Mouse (Mus musculus) gastrocnemius, postnatal 36 days (tissue): Measurements from ENCODE around the gene Olfr876. TPM values are rescaled to one million over a fixed set of nuclear protein-coding genes. Genes with fewer than 3 reads are reported as not detected.
"Not testable (repeated sequence)": the region's sequence is repeated elsewhere in the genome, so short reads cannot be mapped to it uniquely, and the experiment has no call there.

ENCODE experiments used
- DNase-seq, 2 experiments: peaks; one replicate each; pipeline ENCODE4 v3.0.0; 2022
- intact Hi-C: fragments of 180-260 bp; cut with DNase I; formaldehyde crosslinking; loops from one replicate; pipeline ENCODE4 v1.15.1; 2025
- long read RNA-seq, 2 experiments: library from polyadenylated mRNA; stranded (forward); transcript quantifications; one replicate each; pipeline ENCODE4 v2.0.0; 2021
- total RNA-seq, 2 experiments: library from RNA; stranded (reverse); gene quantifications; 2 replicates each; pipeline ENCODE4 v1.2.3; 2021

Gene Olfr876
- not detected for total RNA-seq
- long read RNA-seq, experiment 1 = 0 reads
- long read RNA-seq, experiment 2 = 0 reads

DNA sequence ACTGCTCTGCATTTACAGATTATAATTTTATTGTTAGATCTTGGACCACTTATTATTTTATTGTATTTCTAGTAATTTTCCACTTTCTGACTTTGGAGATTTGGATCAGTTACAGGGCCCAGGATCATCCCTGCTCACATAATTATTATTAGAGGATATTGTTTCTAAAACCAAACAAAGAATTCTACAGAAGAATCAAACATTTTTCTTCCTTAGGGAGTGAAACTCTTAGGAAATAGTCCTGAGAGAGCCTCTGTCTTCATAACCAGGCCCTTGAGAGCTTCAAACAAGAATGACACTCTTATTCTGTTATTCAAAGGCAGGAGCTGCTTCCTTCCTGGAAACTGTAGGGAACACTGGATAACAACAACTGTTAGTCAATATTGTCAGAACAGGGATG lies at the start of gene Olfr876:
Gene Olfr876 (plus strand): TSS at position 301 of the 400 bp plus-strand sequence.
- intact Hi-C loops = no loop called here
- DNase-seq = no peak

DNA sequence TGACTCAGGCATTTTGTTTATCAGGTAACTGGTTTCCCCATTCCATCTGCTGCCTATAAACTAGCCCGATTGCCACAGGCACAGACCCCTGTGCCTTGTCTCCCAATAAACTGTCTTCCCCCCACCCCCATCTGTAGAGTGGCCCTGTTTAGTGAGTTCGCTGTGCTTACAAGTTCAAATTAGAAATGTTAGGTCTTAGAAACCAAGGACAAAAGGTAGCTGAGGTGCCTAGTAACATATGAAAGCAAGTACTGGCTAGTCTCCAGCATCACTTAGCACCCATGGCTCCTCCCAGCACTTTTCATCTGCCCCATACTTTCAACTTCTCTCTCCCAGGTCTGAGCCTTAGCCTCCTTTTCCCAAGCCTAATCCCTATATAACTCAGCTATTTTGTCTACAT lies 41.1 kb upstream of the Olfr876 start:
- intact Hi-C loops = no loop called here
- no peak for DNase-seq

DNA sequence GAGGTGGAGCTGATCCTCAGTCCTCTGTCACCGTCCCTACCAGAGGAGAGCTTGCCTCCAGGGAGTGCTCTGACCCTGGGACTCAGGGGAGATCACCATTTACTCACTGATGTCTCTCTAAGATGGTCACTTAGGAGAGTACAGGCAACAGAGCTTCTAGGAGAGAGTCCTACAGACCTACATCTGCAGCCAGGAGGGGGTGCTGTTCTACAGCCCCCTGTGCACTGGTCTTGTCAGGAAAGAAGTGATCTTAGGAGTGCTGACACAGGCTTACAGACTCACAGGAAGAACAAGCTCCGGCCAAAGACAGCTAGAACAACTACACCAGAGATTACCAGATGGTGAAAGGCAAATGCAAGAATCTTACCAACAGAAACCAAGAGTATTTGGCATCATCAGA lies 40.3 kb upstream of the Olfr876 start:
- intact Hi-C loops = no loop called here
- DNase-seq = no peak

DNA sequence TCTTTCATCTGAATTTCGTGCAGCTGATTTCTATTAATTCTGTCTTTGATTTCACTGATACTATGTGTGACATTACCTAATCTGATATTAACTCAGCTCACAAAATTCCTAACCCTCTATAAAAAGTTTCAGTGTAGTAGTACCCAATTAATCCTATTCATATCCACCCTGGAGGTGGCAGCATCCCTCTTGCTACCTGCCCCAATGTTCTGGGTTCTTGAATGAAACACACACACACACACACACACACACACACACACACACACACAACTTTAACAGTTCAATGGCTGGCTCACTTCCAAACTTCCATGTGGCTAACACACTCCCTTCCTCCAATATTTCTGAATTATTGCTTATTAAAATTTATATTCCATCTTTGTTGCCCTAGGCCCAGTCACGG lies 32.2 kb upstream of the Olfr876 start:
- intact Hi-C loops = no loop called here
- DNase-seq = no peak

DNA sequence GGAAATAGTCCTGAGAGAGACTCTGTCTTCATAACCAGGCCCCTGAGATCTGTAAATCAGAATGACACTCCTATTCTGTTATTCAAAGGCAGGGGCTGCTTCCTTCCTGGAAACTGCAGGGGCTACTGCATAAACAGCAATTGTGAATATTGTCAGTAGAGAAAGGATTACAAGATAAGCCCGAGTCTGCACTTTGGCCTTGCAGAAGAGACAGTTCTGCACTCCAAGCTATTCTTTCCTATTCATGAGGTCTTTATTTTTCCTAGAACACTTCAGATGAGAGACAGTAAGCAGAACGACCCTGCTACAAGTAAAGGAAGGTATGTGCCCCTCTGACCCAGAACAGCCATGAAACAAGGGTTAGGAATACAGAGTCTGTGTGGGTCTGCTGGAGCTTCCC lies 31.1 kb upstream of the Olfr876 start, which contains the start of gene Olfr875:
Gene Olfr875 (plus strand): TSS at position 99 of the 400 bp plus-strand sequence.
- intact Hi-C loops = no loop called here
- DNase-seq = no peak

DNA sequence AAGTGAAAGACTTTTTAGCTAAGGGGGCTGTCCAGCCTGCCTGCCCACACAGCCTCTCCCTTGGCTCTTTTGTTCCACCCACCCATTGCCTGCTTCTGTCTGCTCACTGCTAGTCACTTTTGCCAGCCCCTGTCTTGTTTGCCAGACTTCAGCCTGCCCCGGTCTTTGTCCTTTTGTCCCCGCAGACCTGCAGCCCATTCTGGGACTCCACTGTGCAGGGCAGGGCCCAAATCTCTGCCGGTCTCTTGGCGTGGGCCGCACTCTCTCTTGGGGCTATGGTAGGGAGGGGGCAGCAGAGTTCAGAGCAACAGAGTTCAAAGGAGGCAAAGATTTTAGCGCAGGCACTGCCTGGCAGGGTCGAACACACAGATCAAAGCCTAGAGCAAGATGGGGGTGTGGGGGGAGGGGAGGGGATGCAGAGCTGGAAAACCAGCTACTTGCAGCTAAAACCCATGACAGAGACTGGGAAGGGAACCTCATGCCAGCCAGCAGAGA lies 20.0 kb upstream of the Olfr876 start:
- intact Hi-C loops = no loop called here
- DNase-seq = no peak

GRCm38 (mm10) chr9:37783394-37784387 lies 19.1 kb upstream of the Olfr876 start:
- intact Hi-C loops = not testable (repeated sequence)

DNA sequence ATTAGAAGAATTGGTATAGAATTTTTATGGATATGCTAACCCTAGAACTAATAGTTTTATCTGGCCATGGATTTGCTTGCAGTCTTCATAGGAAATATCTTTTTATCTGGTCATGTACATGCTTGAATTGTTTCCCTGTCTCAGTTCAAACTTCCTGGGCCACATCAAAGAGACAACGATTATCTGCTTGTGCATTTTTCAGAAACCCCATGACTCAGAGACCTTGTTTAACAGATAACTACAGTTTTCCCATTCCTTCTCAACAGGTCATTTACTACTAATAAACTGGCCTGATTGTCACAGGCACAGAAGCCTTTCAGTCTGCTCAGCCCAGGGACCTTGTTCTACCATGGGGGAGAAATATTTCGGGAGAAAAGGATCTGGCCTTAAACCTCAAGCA lies 16.4 kb upstream of the Olfr876 start:
- DNase-seq = no peak
- intact Hi-C loops = no loop called here

More at GRCm38 (mm10) chr9:37783394-37784387, 19.1 kb upstream of the Olfr876 start:
- DNase-seq = not testable (repeated sequence)

DNA sequence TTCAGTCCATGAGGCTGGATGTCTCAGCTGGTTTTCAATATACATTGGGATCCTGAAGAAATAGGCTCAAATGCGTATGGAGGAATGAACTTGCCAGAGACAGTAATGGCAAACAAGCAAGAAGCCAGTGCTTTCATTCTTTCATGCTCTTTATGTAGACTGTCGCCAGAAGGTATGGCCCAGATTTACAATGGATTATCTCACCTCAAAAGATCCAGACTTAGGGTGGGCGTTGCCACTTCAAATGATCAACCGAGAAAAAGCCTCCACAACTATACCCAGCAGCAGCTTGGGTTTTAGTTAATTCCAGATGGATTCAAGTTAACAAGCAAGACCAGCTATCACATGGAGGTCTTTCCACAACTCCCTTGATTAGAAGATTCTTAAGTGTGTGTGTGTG lies 776 bp upstream of the Olfr876 start:
- intact Hi-C loops = no loop called here
- DNase-seq = no peak

DNA sequence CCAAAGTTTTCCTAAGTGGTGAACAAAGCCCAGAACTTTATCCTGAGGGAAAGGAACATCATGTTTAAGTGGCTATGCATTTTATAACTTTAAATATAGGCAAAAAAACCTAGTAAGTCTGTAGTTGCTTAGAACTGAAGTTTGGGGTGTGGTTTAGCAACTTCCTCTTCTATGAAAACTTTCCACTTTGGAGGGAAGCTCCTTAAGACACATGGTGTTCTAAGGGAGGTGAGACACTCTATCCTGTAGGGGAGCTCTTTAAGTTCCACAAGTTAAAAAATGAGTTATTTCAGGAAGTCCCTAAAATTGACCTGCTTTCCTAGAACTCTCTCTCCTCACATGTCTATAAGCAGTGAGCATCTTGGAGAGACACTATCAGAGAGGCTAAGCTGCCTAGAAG lies 4.4 kb downstream of the Olfr876 start:
- no peak for DNase-seq
- intact Hi-C loops = no loop called here

GRCm38 (mm10) chr9:37808456-37808855 lies 5.6 kb downstream of the Olfr876 start:
- DNase-seq = no peak
- intact Hi-C loops = no loop called here

DNA sequence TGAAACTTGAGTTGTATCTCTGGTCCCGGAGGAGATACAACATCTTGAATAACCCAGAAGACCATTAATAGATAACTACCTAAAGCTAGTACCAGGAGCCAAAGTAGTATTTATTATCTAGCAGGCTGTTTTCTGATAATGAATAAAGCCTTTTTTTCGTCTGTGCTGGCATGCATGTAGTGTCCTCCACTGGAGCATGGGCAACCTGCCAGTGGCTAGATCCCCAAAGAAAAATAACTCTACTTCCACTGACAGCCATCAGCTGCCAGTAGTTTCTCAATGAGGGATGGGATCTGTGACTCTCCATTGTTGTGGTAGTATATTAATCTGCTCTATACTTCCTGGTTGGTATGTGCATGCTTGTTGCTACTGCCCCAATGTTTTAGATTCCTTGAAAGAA lies 6.1 kb downstream of the Olfr876 start:
- DNase-seq = no peak
- intact Hi-C loops = no loop called here

GRCm38 (mm10) chr9:37814696-37815095 lies 11.9 kb downstream of the Olfr876 start:
- DNase-seq = no peak
- intact Hi-C loops = no loop called here

DNA sequence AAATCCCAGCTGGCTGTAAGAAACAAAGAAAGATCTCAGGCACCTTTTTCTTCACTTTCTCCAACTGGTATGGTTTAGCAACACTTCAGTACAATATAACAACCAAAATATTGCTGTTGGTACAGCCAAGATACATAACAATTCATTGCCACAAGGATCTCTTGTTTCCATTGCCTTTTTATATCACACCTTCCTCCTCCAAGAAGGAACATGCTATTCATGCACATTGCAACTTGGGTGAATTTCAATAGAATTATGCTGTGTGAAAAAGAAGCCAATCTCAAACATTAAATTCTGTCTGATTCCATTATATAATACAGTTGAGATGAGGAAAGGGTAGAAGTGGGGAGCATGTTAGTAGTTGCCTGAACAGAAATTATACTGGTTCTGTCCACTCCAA lies 27.1 kb downstream of the Olfr876 start:
- intact Hi-C loops = no loop called here
- no peak for DNase-seq

- DNase-seq = no peak
- intact Hi-C loops = no loop called here
Measured at GRCm38 (mm10) chr9:37833341-37833740, 30.5 kb downstream of the Olfr876 start.

- intact Hi-C loops = no loop called here
- DNase-seq = no peak
Measured at GRCm38 (mm10) chr9:37849267-37849666, 46.4 kb downstream of the Olfr876 start.

- intact Hi-C loops = no loop called here
- DNase-seq = no peak
Measured at GRCm38 (mm10) chr9:37853969-37854368, 51.1 kb downstream of the Olfr876 start, which contains the start of gene Olfr877. TSS of gene Olfr877 (plus strand) at chr9:37854269.

Other genes with a start within 250 kb of the Olfr876 start
- gene Siae, start 247.3 kb upstream of the Olfr876 start, total RNA-seq = 1 to 10 TPM; 3.5 TPM
- gene Spa17, start 189.3 kb upstream of the Olfr876 start, total RNA-seq = 1 to 10 TPM; 2.6 to 3.2 TPM
- 10 to 100 TPM; 27.7 to 32.7 TPM for gene Tbrg1, start 145.7 kb upstream of the Olfr876 start, total RNA-seq
- gene Panx3, start 133.8 kb upstream of the Olfr876 start, total RNA-seq = not detected
- not detected for gene Olfr160, start 86.8 kb upstream of the Olfr876 start, total RNA-seq
- gene Olfr874, start 57.9 kb upstream of the Olfr876 start, total RNA-seq = not detected
- not detected for gene Olfr875, start 31.2 kb upstream of the Olfr876 start, total RNA-seq
- gene Olfr877, start 51.2 kb downstream of the Olfr876 start, total RNA-seq = not detected
- gene Olfr145, start 93.7 kb downstream of the Olfr876 start, total RNA-seq = not detected
- gene Olfr878, start 114.8 kb downstream of the Olfr876 start, total RNA-seq = not detected
- gene Olfr881, start 188.8 kb downstream of the Olfr876 start, total RNA-seq = not detected
- not detected for gene Olfr883, start 222.8 kb downstream of the Olfr876 start, total RNA-seq
- not detected for gene Olfr884, start 243.5 kb downstream of the Olfr876 start, total RNA-seq